Mouse (Mus musculus) cerebellum, adult 2 months (tissue): Measurements from ENCODE around the gene Iqsec1.

Experiments used
- CTCF ChIP-seq: fragments of 200-500 bp; IDR thresholded peaks from 2 replicates; pipeline ENCODE4 v1.5.1; 2011; ENCODE audit warnings: low read depth, mild to moderate bottlenecking, control low read depth, low read length, moderate library complexity, borderline replicate concordance; ENCODE audit not compliant: insufficient read depth
- POLR2A ChIP-seq: fragments of 200-500 bp; IDR thresholded peaks from 2 replicates; pipeline ENCODE4 v1.6.1; 2011; ENCODE audit warnings: low read length, control low read depth, borderline replicate concordance; ENCODE audit not compliant: insufficient read depth

- TF ChIP-seq CTCF: no peak
- no peak for TF ChIP-seq POLR2A
These were observed 181.7 kb downstream of the Iqsec1 start for GRCm38 (mm10) chr6:90806743-90807142.
